In the genomic region with DNA sequence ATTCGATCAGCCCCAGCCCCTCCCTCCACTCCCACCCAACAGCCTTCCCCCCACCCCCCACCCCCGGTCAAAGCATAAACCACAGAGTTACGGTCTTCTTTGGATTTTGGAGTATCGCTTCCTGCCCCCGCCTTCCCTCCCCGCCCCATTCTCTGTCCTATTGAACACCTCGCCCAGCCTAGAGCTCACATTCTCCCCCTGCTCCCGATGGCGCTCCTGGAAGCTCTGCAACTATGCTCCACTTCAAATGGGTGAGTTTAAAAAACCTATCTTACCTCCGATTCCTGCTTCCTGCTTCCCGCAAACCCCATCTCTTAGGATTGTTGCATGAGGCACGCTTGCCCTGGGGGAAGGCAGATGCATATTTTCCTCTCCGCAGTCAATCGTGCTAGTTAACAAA, we compare ENCODE assay signal across 8 mouse cellular contexts.
DNase-seq lines count a peak whose midpoint lies in the region; ATAC-seq and TF ChIP-seq lines count a peak whose summit lies in the region.

No protein-coding gene starts in this region.

- ATAC-seq in forebrain, embryonic 12.5 days (ENCODE audit: low FRiP score) = 0 out of 2 replicates have a peak, but pooled peaks have one; percentile 21
- no peak; the same call in 1 of the 2 replicates for ATAC-seq in hindbrain, embryonic 15.5 days (ENCODE audit: low FRiP score, low read depth)
- ATAC-seq in lung, embryonic 15.5 days (ENCODE audit: borderline replicate concordance, extremely low read depth, low FRiP score, low TSS enrichment) = 0 out of 2 replicates have a peak, but pooled peaks have one; percentile 12
- 0 out of 2 replicates have a peak, but pooled peaks have one; percentile 28 for ATAC-seq in stomach, embryonic 15.5 days (ENCODE audit: insufficient read depth, low FRiP score, low read depth)

- intact Hi-C loops in gastrocnemius, adult 2 months (cut with DNase I) = no loop called here

- H3K9me3 ChIP-seq in forebrain, embryonic 12.5 days = no peaks in the 10 kb centered on the region
- no peaks in the 10 kb centered on the region for H3K9me3 ChIP-seq in hindbrain, embryonic 15.5 days
- H3K9me3 ChIP-seq in lung, embryonic 15.5 days = no peaks in the 10 kb centered on the region
- H3K9me3 ChIP-seq in stomach, embryonic 15.5 days = no peaks in the 10 kb centered on the region

- H3K4me1 ChIP-seq in forebrain, embryonic 12.5 days = peaks cover 37% of the 10 kb centered on the region
- peaks cover 23% of the 10 kb centered on the region for H3K4me1 ChIP-seq in hindbrain, embryonic 15.5 days (replicated peaks)
- peaks cover 8% of the 10 kb centered on the region for H3K4me1 ChIP-seq in lung, embryonic 15.5 days
- H3K4me1 ChIP-seq in stomach, embryonic 15.5 days = 0 out of 2 replicates have a peak, but pooled peaks cover 1% of the 10 kb centered on the region

- H3K4me2 ChIP-seq in forebrain, embryonic 12.5 days = peak overlapping the region; percentile 53
- H3K4me2 ChIP-seq in hindbrain, embryonic 15.5 days = peak overlapping the region; percentile 86
- peak overlapping the region; percentile 72 for H3K4me2 ChIP-seq in lung, embryonic 15.5 days
- peak overlapping the region; percentile 57 for H3K4me2 ChIP-seq in stomach, embryonic 15.5 days

- H3K4me3 ChIP-seq in gastrocnemius, adult 2 months = peak overlapping the region; percentile 81
- H3K4me3 ChIP-seq in forebrain, embryonic 12.5 days (replicated peaks) = peak overlapping the region; percentile 76
- H3K4me3 ChIP-seq in hindbrain, embryonic 15.5 days = peak overlapping the region; percentile 77
- peak overlapping the region; percentile 52 for H3K4me3 ChIP-seq in lung, embryonic 15.5 days
- peak overlapping the region; percentile 56 for H3K4me3 ChIP-seq in stomach, embryonic 15.5 days (replicated peaks)

- no peaks in the 10 kb centered on the region for H3K36me3 ChIP-seq in forebrain, embryonic 12.5 days (replicated peaks)
- H3K36me3 ChIP-seq in hindbrain, embryonic 15.5 days = no peaks in the 10 kb centered on the region
- no peaks in the 10 kb centered on the region for H3K36me3 ChIP-seq in lung, embryonic 15.5 days
- H3K36me3 ChIP-seq in stomach, embryonic 15.5 days = no peaks in the 10 kb centered on the region

- TF ChIP-seq CTCF in gastrocnemius, adult 2 months (IDR thresholded peaks at IDR 0.05) = no peak

- peak; percentile 66 for DNase-seq in gastrocnemius, adult 2 months
- no peak for DNase-seq in gastrocnemius, adult 8-10 months (ENCODE audit: low spot score in 2 of 2)
- DNase-seq in R1 (ENCODE audit: low read depth, low spot score) = peak; percentile 42
- DNase-seq in cerebellum, adult 9-10 months = no peak

- peak overlapping the region; percentile 86 for H3K27ac ChIP-seq in gastrocnemius, adult 2 months
- peak overlapping the region; percentile 99 for H3K27ac ChIP-seq in forebrain, embryonic 12.5 days
- peak overlapping the region; percentile 98 for H3K27ac ChIP-seq in hindbrain, embryonic 15.5 days (replicated peaks)
- peak overlapping the region; percentile 86 for H3K27ac ChIP-seq in lung, embryonic 15.5 days
- H3K27ac ChIP-seq in stomach, embryonic 15.5 days = peak overlapping the region; percentile 93

- H3K9ac ChIP-seq in forebrain, embryonic 12.5 days = peak overlapping the region; percentile 97
- H3K9ac ChIP-seq in hindbrain, embryonic 15.5 days = peak overlapping the region; percentile 91
- peak overlapping the region; percentile 50 for H3K9ac ChIP-seq in lung, embryonic 15.5 days
- peak overlapping the region; percentile 46 for H3K9ac ChIP-seq in stomach, embryonic 15.5 days

- H3K27me3 ChIP-seq in forebrain, embryonic 12.5 days = no peaks in the 10 kb centered on the region
- H3K27me3 ChIP-seq in hindbrain, embryonic 15.5 days = no peaks in the 10 kb centered on the region
- peaks cover 11% of the 10 kb centered on the region; the same call in 1 of the 2 replicates for H3K27me3 ChIP-seq in lung, embryonic 15.5 days
- H3K27me3 ChIP-seq in stomach, embryonic 15.5 days (replicated peaks) = no peaks in the 10 kb centered on the region

- 1% methylated on average over 14 of the region's 14 CpGs for WGBS in forebrain, embryonic 12.5 days
- WGBS in hindbrain, embryonic 15.5 days = 0% methylated on average over 14 of the region's 14 CpGs
- WGBS in lung, embryonic 15.5 days = 1% methylated on average over 14 of the region's 14 CpGs
- WGBS in stomach, embryonic 15.5 days = under 1% methylated on average over 14 of the region's 14 CpGs

Comparison
In these comparisons a context has a peak if more than half of its experiments do, and no peak if none do; other contexts are left out.
1. DNase-seq: peak in gastrocnemius, adult 2 months (single experiment) and R1 (single experiment); none in gastrocnemius, adult 8-10 months (0 of 2) and cerebellum, adult 9-10 months (single experiment).
2. H3K9ac ChIP-seq: peak in every context shown above with its lines; median percentile 97 in forebrain, embryonic 12.5 days; 91 in hindbrain, embryonic 15.5 days; 50 in lung, embryonic 15.5 days; 46 in stomach, embryonic 15.5 days.
3. Peak in every context shown above with its lines, with median percentiles within 50 percentile points of each other: H3K27ac ChIP-seq, H3K4me3 ChIP-seq and H3K4me2 ChIP-seq.